Mouse (Mus musculus) CH12.LX (cell line): ENCODE results near the gene Efhd2. TPM values are rescaled to one million over a fixed set of nuclear protein-coding genes. Genes with fewer than 3 reads are reported as not detected.

Experiments
- DNase-seq: peaks from one replicate; pipeline ENCODE4 v3.0.0-alpha.2; 2013; ENCODE audit errors: extremely low read depth
- H3K27ac ChIP-seq: 2 replicates; pipeline ENCODE4 v1.5.1; 2012; ENCODE audit warnings: low read depth, mild to moderate bottlenecking, control low read depth, moderate library complexity; ENCODE audit not compliant: insufficient read depth
- H3K27me3 ChIP-seq: replicated peaks from 2 replicates; pipeline ENCODE3; 2012; ENCODE audit warnings: inconsistent platforms
- H3K36me3 ChIP-seq, 2 experiments: replicated peaks in 1 of 2; 2 replicates each; pipeline versions ENCODE3 to v1.6.1; 2012; ENCODE audit warnings: inconsistent platforms in 1 of 2, low read length in 1 of 2, mild to moderate bottlenecking in 1 of 2, mixed read lengths in 1 of 2, moderate library complexity in 1 of 2; ENCODE audit not compliant: control insufficient read depth in 1 of 2, insufficient read depth in 1 of 2
- H3K4me1 ChIP-seq, 2 experiments: 2 replicates each; pipeline ENCODE4 v1.6.1; 2012; ENCODE audit warnings: inconsistent platforms in 1 of 2, moderate library complexity in 1 of 2; ENCODE audit not compliant: insufficient read depth in 2 of 2, control insufficient read depth in 1 of 2
- H3K4me2 ChIP-seq: 2 replicates; pipeline ENCODE4 v1.6.1; 2012; ENCODE audit warnings: low read depth, mild to moderate bottlenecking, control low read depth; ENCODE audit not compliant: poor library complexity, insufficient read depth, severe bottlenecking
- H3K4me3 ChIP-seq, 3 experiments: fragments of 150-350 bp in 1 of 3; sonication (generic) in 1 of 3; replicated peaks in 1 of 3; 2 replicates each; pipeline versions ENCODE3 to v1.5.1; 2011 to 2012; ENCODE audit warnings: low read depth in 2 of 3, low read length in 2 of 3, mild to moderate bottlenecking in 2 of 3, moderate library complexity in 2 of 3, control low read depth in 1 of 3, improper control_type of control experiment in 1 of 3, inconsistent platforms in 1 of 3, mixed read lengths in 1 of 3; ENCODE audit not compliant: poor library complexity in 1 of 3
- H3K79me2 ChIP-seq: replicated peaks from 2 replicates; pipeline ENCODE4 v1.6.1; 2012; ENCODE audit warnings: mild to moderate bottlenecking, moderate library complexity; ENCODE audit not compliant: control insufficient read depth, poor library complexity, insufficient read depth, severe bottlenecking; ENCODE audit errors: extremely low read depth
- H3K9ac ChIP-seq: 2 replicates; pipeline ENCODE4 v1.6.1; 2012; ENCODE audit warnings: low read depth, mild to moderate bottlenecking, control low read depth, moderate library complexity; ENCODE audit not compliant: insufficient read depth
- H3K9me3 ChIP-seq: replicated peaks from 2 replicates; pipeline ENCODE3; 2012; ENCODE audit warnings: low read length, inconsistent platforms, mixed read lengths
- CHD2 ChIP-seq: IDR thresholded peaks from 2 replicates; pipeline ENCODE4 v1.6.1; 2011; ENCODE audit warnings: low read length, improper control_type of control experiment
- CTCF ChIP-seq, 2 experiments: IDR thresholded peaks in 1 of 2; conservative IDR thresholded peaks in 1 of 2; 2 replicates each; pipeline ENCODE4 v1.5.1; 2011 to 2012; ENCODE audit warnings: low read depth in 2 of 2, low read length in 2 of 2, improper control_type of control experiment in 1 of 2, inconsistent platforms in 1 of 2, mild to moderate bottlenecking in 1 of 2, moderate library complexity in 1 of 2
- E2F4 ChIP-seq: IDR thresholded peaks from 2 replicates; pipeline ENCODE4 v1.6.1; 2011; ENCODE audit warnings: low read depth, low read length, improper control_type of control experiment; ENCODE audit not compliant: insufficient replicate concordance
- ELF1 ChIP-seq: IDR thresholded peaks from 2 replicates; pipeline ENCODE4 v1.6.1; 2014; ENCODE audit warnings: low read depth, mild to moderate bottlenecking, inconsistent platforms, low read length, improper control_type of control experiment
- EP300 ChIP-seq: IDR thresholded peaks from 2 replicates; pipeline ENCODE4 v1.6.1; 2011; ENCODE audit warnings: low read length, improper control_type of control experiment
- ETS1 ChIP-seq: conservative IDR thresholded peaks from 2 replicates; pipeline ENCODE4 v1.6.1; 2012; ENCODE audit warnings: low read depth, mild to moderate bottlenecking, inconsistent platforms, low read length, improper control_type of control experiment, moderate library complexity
- GABPA ChIP-seq: IDR thresholded peaks from 2 replicates; pipeline ENCODE4 v1.6.1; 2012; ENCODE audit warnings: low read depth, low read length, improper control_type of control experiment, inconsistent platforms; ENCODE audit not compliant: insufficient replicate concordance
- JUND ChIP-seq: conservative IDR thresholded peaks from 2 replicates; pipeline ENCODE4 v1.6.1; 2011; ENCODE audit warnings: low read depth, low read length, improper control_type of control experiment
- KAT2A ChIP-seq: IDR thresholded peaks from 2 replicates; pipeline ENCODE4 v1.6.1; 2012; ENCODE audit warnings: low read length, improper control_type of control experiment, inconsistent platforms; ENCODE audit not compliant: insufficient replicate concordance
- MAFK ChIP-seq: IDR thresholded peaks from 2 replicates; pipeline ENCODE4 v1.6.1; 2011; ENCODE audit warnings: low read length, improper control_type of control experiment; ENCODE audit not compliant: insufficient replicate concordance
- MEF2A ChIP-seq: IDR thresholded peaks from 2 replicates; pipeline ENCODE4 v1.6.1; 2014; ENCODE audit warnings: low read depth, mild to moderate bottlenecking, inconsistent platforms, low read length, improper control_type of control experiment, borderline replicate concordance
- NRF1 ChIP-seq: IDR thresholded peaks from 2 replicates; pipeline ENCODE4 v1.6.1; 2014; ENCODE audit warnings: low read depth, mild to moderate bottlenecking, inconsistent platforms, low read length, improper control_type of control experiment, moderate library complexity
- RAD21 ChIP-seq: IDR thresholded peaks from 2 replicates; pipeline ENCODE4 v1.6.1; 2011; ENCODE audit warnings: low read depth, mild to moderate bottlenecking, low read length, improper control_type of control experiment, moderate library complexity
- RCOR1 ChIP-seq: conservative IDR thresholded peaks from 2 replicates; pipeline ENCODE4 v1.6.1; 2012; ENCODE audit warnings: low read depth, mild to moderate bottlenecking, inconsistent platforms, low read length, improper control_type of control experiment
- SIN3A ChIP-seq: IDR thresholded peaks from 2 replicates; pipeline ENCODE4 v1.6.1; 2012; ENCODE audit warnings: low read length, improper control_type of control experiment, inconsistent platforms
- SMC3 ChIP-seq: IDR thresholded peaks from 2 replicates; pipeline ENCODE4 v1.6.1; 2011; ENCODE audit warnings: low read depth, low read length, improper control_type of control experiment
- USF2 ChIP-seq: conservative IDR thresholded peaks from 2 replicates; pipeline ENCODE4 v1.6.1; 2011; ENCODE audit warnings: low read depth, low read length, improper control_type of control experiment
- ZC3H11A ChIP-seq: IDR thresholded peaks from 2 replicates; pipeline ENCODE4 v1.6.1; 2012; ENCODE audit warnings: low read depth, mild to moderate bottlenecking, inconsistent platforms, low read length, improper control_type of control experiment
- ZKSCAN1 ChIP-seq: IDR thresholded peaks from 2 replicates; pipeline ENCODE4 v1.6.1; 2012; ENCODE audit warnings: low read depth, inconsistent platforms, low read length, improper control_type of control experiment, borderline replicate concordance
- ZNF384 ChIP-seq: IDR thresholded peaks from 2 replicates; pipeline ENCODE4 v1.6.1; 2012; ENCODE audit warnings: low read depth, low read length, improper control_type of control experiment, inconsistent platforms
- dilution Hi-C: fragments of 300-500 bp; cut with MboI; formaldehyde crosslinking; loops from 2 replicates; pipeline ENCODE4 v1.14.3; 2020; ENCODE audit warnings: low sequenced_read_pairs; ENCODE audit not compliant: extremely low pct_unique_long_range_greater_than_20kb, extremely low pct_ligation_motif_present
- in situ Hi-C: fragments of 300-500 bp; cut with MboI; formaldehyde crosslinking; loops from 3 replicates; pipeline ENCODE4 v1.14.3; 2019; ENCODE audit warnings: low sequenced_read_pairs, low pct_ligation_motif_present, low pct_unique_long_range_greater_than_20kb, mixed read lengths
- polyA plus RNA-seq: library from polyadenylated mRNA; unstranded; fragments of >175 nt; gene quantifications from 2 replicates; pipeline ENCODE4 v1.2.1, GENCODE M21; 2012; ENCODE audit warnings: low read depth; ENCODE audit not compliant: insufficient read length
- total RNA-seq, 2 experiments: library from RNA; depleted of rRNA; stranded (reverse); fragments of 300-350 nt in 1 of 2; fragments of >200 nt in 1 of 2; gene quantifications; 2 replicates each; pipeline ENCODE4 v1.2.3; 2012 to 2014

The Efhd2 gene
- total and polyA plus RNA-seq, 3 experiments, result 43.8 to 143 (median 44.1) TPM

DNA sequence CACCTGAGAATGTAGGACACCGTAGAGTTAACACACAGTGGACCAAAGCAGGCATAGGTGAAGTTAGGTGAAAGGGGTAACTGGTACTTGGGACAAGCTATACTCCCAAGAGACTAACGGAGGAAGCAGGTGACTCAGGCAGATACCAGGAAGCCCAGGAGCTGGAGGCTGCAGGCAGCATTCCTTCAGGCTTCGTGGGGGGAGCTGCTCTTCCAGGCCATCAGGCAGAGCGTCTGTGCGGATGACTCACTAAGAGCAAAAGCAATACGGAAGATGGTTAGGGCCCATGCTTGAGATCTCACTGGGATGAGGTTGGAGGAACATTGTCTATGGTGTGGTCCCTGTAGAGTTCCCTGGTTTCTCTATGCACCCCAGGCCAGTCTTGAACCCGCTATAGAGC, 8.1 kb upstream of the Efhd2 start:
- no peak for DNase-seq
- H3K9me3 ChIP-seq, result no peaks in the 10 kb centered on the region
- dilution Hi-C loops (no loop called here), in situ Hi-C loops (no loop called here)
- H3K27me3 ChIP-seq, result no peaks in the 10 kb centered on the region
- H3K4me3 ChIP-seq, result no peak overlapping the region
- no peak overlapping the region for H3K4me2 ChIP-seq
- H3K36me3 ChIP-seq, result no peaks in the 10 kb centered on the region
- H3K79me2 ChIP-seq, result no peaks in the 10 kb centered on the region
- TF ChIP-seq MEF2A, result no peak
- no peak for TF ChIP-seq JUND
- TF ChIP-seq GABPA, result no peak
- no peak for TF ChIP-seq SIN3A
- TF ChIP-seq ZNF384, result no peak
- TF ChIP-seq KAT2A, result no peak
- no peak for TF ChIP-seq EP300
- TF ChIP-seq MAFK, result no peak
- no peak for TF ChIP-seq ZC3H11A
- TF ChIP-seq RCOR1, result no peak
- TF ChIP-seq E2F4, result no peak
- no peak for TF ChIP-seq ELF1
- TF ChIP-seq USF2, result no peak
- no peak for TF ChIP-seq CHD2
- no peak for TF ChIP-seq ETS1
- H3K27ac ChIP-seq, result no peak overlapping the region
- H3K9ac ChIP-seq, result no peak overlapping the region
- H3K4me1 ChIP-seq, result 0 out of 4 replicates have a peak, but pooled peaks cover 2% of the 10 kb centered on the region in 2 experiments

DNA sequence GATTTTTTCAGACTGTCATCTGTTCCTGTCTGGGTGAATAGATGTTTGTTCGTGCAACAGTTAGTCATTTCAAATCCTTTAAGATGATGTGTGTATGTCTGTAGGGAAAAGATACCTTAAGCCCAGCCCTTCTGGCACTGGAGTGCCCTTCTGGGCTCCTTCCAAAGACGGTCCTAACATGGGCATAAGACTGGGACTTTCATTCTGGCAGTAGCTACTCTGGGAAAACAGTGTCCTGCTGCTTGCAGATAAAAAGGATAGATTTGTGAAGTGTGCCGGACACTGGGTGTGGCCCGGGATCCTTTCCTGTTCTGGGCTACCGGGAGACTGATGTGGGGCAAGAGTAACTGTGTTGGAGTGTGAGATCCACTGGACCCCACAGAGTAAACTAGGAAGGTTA, 7.2 kb upstream of the Efhd2 start:
- H3K27ac ChIP-seq, result no peak overlapping the region
- TF ChIP-seq NRF1, result no peak
- no peak for TF ChIP-seq SMC3
- TF ChIP-seq RAD21, result no peak
- TF ChIP-seq ELF1, result no peak
- TF ChIP-seq ZKSCAN1, result no peak
- TF ChIP-seq MAFK, result no peak
- TF ChIP-seq CTCF (conservative IDR thresholded peaks at IDR 0.05 in 1 of 2, IDR thresholded peaks at IDR 0.05 in 1 of 2; ENCODE audit: low read depth in 2 of 2, low read length in 2 of 2), result no peak
- no peak overlapping the region for H3K9ac ChIP-seq
- H3K36me3 ChIP-seq, result no peaks in the 10 kb centered on the region
- DNase-seq, result no peak
- in situ Hi-C loops (no loop called here), dilution Hi-C loops (no loop called here)
- H3K4me2 ChIP-seq, result no peak overlapping the region
- H3K4me1 ChIP-seq, result 0 out of 4 replicates have a peak, but pooled peaks cover 2% of the 10 kb centered on the region in 2 experiments
- peaks cover 2% of the 10 kb centered on the region for H3K27me3 ChIP-seq
- H3K9me3 ChIP-seq, result no peaks in the 10 kb centered on the region
- H3K4me3 ChIP-seq, result no peak overlapping the region
- no peaks in the 10 kb centered on the region for H3K79me2 ChIP-seq
